Mouse (Mus musculus) G1E (cell line): ENCODE measurements around the gene Ocm.

Source experiments
- CTCF ChIP-seq: IDR thresholded peaks from 2 replicates; pipeline ENCODE4 v1.5.1; 2012; ENCODE audit warnings: low read depth, low read length, inconsistent platforms, mixed read lengths
- TAL1 ChIP-seq: conservative IDR thresholded peaks from 2 replicates; pipeline ENCODE4 v1.6.1; 2012; ENCODE audit warnings: low read depth, low read length, inconsistent platforms, mixed read lengths

- TF ChIP-seq CTCF: no peak
- TF ChIP-seq TAL1: no peak
Observed at GRCm38 (mm10) chr5:144002461-144003192, 23.8 kb downstream of the Ocm start.
